Mouse (Mus musculus) induced T-regulatory cell, adult 2 months (primary cell): ENCODE results near the gene Asb1.

Source experiments
- DNase-seq: peaks from one replicate; pipeline ENCODE4 v3.0.0-alpha.2; 2012; ENCODE audit warnings: low read depth

Asb1 gene

GRCm38 (mm10) chr1:91540271-91540826, at the start of gene Asb1:
Gene Asb1 (plus strand): TSS chr1:91540544.
- DNase-seq, result peak; percentile 97

- DNase-seq, result no peak
Measured at GRCm38 (mm10) chr1:91492740-91493139, 47.6 kb upstream of the Asb1 start.

DNA sequence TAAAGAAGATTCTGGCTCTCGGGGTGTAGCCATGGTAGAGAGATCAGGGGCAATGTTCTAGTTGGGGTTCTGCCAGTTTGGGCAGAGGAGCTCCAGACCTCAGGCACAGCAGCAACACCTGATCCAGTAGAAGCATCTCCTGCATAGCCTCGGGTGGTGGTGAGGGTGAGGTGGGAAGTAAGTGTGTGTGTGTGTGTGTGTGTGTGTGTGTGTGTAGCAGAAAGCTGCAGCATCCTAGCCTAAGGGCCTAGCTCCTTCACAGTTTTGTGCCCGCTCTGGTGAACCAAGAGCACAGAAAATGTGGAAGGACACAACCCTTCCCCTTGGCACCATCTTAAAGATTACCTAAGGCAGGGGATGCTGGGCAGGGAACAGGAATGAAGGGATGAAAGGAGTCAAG, 46.4 kb upstream of the Asb1 start:
- no peak for DNase-seq

GRCm38 (mm10) chr1:91494457-91495140, 45.7 kb upstream of the Asb1 start, which contains the start of gene Traf3ip1:
Gene Traf3ip1 (plus strand): TSS chr1:91494647.
- DNase-seq, result peak; percentile 92

DNA sequence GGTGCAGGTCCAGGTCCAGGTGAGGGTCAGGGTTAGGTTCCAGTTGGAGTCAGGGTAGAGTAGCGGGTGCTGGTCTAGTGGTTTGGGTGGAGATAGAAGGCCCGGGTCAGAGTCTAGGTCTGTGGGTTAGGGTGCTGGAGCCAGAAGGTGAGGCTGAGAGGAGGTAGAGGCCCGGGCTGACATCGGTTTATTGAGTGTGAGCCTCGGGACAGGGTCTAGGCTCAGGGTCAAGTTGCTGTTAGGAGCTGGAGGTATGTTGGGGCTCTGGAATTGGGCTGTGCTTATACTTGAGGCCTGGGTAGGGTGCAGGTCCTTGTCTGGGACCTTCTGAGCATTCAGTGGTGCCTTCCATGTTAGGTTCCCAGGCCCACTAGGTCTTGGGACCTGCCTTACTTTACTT, 45.0 kb upstream of the Asb1 start:
- no peak for DNase-seq

DNA sequence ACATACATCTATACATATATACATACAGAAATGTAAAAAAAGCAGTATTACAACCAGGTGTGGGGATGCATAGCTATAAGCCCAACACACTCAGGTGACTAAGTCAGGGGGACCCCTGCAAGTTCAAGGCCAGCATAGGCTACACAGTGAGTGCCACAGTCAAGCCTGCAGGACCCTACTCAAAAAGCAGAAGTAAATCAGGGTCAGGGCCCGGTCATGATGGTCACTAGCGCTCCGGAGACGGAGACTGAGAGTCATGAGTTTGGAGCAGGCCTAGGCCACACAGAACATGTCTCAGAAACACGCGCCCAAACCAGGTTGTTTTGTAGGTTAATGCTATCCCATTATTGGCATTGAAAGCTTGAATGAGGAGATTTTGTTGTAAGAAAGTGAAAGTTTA, 41.8 kb upstream of the Asb1 start:
- DNase-seq, result no peak

DNA sequence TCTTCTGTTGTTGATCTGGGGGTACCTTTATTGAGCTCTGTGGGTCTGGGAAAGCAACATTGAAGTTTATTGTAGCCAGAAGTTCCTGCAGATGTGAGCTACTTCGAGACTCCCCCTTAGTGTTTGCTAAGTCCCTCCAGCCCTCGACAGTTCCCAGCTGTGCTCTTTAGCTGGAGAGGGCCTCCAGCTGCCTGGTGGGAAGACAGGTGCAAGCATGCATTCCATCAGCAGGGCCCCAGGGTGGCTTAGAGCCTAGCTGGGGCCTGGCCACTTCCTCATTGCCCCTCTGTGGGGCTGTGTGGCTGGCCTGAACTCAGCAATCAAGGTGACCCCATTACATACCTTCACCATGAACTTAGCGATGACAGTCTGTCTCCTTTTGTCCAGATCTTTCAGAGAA, 35.7 kb upstream of the Asb1 start:
- DNase-seq, result no peak

DNA sequence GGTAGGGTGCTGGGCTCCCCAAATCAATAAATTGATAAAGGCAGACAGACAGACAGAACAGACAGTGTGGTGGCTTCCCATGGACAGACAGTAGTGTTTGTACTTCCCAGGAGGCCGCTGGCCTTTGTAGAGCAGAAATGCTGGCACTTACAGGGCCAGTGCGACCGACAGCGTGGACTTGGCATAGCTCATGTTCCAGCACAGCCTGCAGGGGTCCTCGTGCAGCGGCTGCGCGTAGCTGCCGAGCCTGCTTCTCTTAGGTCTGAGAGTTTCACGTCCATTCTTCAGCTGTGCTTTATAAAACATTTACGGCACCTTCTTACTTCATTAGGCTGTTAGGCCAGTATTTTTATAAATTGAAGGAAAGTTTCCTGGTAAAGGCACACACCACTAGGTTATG, 25.4 kb upstream of the Asb1 start:
- no peak for DNase-seq

- DNase-seq, result no peak
Measured at GRCm38 (mm10) chr1:91515642-91516041, 24.7 kb upstream of the Asb1 start.

- DNase-seq, result peak; percentile 78
Measured at GRCm38 (mm10) chr1:91523759-91524158, 16.6 kb upstream of the Asb1 start.

DNA sequence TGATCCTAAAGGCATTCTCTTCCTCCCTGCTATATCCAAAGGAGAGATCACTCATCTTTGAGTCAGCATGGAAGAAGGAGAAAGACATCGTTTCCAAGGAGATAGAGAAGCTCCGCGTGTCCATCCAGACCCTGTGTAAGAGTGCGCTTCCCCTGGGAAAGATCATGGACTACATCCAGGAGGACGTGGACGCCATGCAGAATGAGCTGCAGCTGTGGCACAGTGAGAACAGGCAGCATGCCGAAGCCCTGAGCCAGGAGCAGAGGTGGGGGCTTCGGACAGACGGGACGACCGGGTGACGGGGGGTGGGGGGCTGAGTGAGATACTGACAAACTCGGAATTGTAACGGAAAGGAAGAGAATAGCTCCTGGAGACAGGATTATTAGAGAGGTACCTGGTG, 14.5 kb upstream of the Asb1 start:
- DNase-seq, result no peak

DNA sequence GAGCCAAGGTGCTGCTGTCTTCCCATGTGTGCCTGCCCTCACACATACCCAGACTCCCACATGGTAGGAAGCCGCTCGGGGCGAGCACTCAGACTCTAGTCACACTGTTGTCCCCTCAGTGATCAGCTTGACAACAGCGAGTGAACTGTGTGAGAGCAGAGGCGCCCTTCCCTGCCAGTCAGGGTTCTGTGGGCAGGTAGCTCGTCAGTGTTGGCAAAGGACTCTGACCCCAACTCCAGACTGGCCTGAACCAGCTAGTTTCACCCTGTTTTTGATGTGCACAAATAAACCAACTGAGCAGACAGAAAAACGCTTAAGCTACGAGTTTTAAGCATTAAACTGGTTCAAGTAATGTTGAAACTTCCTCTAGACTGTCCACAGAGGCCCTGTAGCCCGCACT, 10.2 kb upstream of the Asb1 start:
- DNase-seq, result no peak

- no peak for DNase-seq
Measured at GRCm38 (mm10) chr1:91532243-91532642, 8.1 kb upstream of the Asb1 start.

DNA sequence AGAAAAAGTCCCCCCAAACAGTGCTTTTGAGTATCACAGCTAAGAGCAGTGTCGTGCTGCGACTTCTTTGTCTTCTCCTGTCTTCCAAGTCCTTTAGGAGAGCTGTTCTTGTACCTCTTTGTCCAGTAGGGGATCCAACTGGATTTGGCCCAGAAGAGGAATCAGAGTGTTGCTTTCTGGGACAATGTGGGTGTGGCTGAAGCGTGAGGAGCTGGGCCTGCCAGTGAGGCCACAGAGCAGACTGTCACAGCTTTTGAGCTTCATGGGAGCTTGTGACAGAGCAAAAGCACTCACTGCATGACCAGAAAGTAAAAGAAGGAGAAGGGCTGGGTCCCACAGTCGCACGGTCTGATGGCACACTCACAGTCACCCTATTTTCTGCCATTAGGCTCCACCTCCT, 7.5 kb upstream of the Asb1 start:
- no peak for DNase-seq

DNA sequence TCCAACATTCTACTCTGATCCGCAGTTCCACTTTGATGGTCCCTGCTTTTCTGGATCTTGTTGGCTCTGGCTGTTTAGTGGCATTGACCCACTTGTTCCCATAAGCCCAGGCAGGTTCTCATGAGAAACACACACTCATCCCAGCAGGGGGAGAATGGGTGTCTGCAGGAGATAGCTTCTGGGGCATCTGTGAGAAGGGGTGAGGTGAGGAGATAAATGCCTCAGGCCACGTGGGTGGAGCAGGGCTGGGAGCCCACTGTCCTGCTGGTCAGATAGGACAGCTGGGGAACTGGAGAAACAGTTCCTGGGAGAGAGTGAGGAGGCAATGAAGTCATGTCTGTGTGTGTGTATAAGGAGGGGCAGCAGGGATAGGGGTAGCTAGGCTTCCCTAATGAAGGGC, 6.9 kb upstream of the Asb1 start:
- DNase-seq, result no peak

DNA sequence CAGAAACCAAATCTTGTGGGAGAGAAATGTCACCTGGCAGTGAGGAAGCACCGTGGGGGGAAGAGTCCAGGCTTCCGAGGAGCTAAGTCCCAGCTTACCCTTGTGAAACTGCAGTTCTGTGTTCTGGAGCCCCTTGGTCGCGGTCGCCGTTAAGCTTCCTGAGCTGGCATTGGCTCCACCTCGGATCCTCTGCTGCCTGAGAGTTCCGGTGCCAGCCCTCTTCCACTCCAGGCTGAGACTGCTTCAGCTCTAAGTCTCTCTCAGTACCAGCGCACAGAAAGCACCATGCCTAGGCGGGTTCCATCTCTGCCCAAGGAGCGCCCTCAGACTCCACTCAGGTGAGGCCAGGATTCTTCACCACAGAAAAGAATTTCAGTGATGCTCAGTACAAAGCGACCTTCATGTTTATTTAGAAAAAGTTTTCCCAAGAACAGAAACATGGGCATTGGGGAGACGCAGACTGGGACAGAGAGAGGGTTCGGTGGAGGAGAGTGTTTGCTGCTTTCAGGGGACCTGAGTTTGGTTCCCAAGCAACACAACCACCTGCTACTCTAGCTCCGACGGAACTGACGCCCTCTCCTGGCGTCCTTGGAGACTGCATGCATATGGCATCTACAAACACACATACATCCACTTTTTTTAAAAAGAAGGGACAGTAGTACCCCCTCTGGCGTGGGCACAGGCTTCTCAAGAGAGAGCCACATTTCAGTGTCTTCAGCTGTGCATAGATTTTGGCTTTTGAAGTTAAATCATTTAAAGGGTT, 6.2 kb upstream of the Asb1 start:
- DNase-seq, result peak; percentile 18

- no peak for DNase-seq
Measured at GRCm38 (mm10) chr1:91537786-91538569, 2.4 kb upstream of the Asb1 start.

GRCm38 (mm10) chr1:91538570-91538929, 1.8 kb upstream of the Asb1 start:
- peak; percentile 18 for DNase-seq

GRCm38 (mm10) chr1:91539246-91539645, 1.1 kb upstream of the Asb1 start:
- DNase-seq, result peak; percentile 27

DNA sequence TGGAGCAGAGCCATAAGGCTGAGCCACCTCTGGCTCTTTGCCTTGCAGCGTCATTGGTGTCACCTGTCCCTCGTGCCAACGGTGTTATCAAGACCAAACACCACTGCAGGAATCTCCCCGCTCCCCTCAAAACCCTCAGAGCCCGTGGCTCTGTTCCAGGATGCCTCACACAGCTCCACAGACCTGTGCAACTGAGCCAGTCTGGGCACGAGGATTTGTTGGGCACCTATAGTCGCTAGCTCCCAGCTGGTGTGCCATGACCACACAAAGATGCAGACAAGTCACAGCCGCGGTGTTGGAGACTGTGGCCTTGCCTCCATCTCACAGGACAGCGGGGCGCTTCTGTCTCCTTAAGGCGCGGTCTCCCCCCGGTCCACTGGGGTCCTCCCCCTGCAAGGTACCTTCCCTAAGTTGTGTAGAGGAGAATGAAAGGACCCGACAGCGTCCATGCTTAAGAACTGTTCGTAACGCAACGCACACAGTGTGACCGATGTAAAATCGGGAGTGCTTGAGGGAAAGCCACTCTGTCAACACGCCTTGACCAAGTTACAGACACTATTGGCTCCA, 557 bp upstream of the Asb1 start:
- DNase-seq, result peak; percentile 58

DNA sequence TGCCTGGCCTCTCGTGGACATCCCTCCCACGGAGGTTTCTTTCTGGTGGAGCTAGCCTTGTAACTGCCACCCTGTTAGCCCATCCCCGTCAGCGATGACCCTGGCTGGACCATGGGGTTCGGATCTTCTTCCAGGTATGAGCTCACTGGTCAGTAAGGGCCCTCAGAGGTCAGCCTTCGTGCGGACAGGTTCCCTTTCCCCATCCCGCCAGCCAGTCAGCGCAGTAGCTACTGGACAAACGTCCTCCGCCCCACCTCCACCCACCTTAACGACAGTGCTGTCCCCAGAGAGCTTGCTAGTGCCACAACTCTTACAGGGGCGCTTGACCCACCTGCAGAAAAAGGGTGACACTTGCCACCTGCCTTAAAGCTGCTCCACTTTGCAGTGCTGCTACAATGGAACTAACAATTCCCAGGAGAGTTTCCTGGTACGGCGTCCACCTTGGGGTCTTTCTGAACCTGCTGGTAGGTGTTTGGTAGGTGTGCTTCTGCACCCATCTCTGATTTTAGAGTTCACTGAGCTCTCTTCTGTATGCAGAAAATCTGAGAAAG, 773 bp downstream of the Asb1 start:
- no peak for DNase-seq

DNA sequence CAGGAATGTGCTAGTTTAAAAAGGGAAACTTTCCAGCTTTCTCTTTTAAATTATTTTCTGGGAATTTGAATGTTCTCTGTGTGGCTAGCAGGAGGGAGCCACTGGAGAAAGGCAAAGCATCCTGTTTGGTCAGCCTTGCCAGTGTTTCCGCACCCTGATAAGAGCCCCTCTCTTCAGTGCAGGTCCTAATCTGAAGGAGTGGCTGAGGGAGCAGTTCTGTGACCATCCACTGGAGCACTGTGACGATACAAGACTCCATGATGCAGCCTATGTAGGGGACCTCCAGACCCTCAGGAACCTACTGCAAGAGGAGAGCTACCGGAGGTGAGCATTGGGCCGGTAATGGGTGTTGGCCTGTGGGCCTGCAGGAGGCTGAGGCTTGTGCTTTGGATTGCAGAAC, 3.6 kb downstream of the Asb1 start:
- no peak for DNase-seq
